Mouse (Mus musculus) effector memory CD4-positive, alpha-beta T cell, adult 7 months (primary cell): Measurements from ENCODE around the gene Gm853. TPM values are rescaled to one million over a fixed set of nuclear protein-coding genes. Genes with fewer than 3 reads are reported as not detected.

Source experiments
- polyA plus RNA-seq: library from polyadenylated mRNA; unstranded; fragments of 100-300 nt; shearing (Covaris generic); gene quantifications from one replicate; pipeline ENCODE4 v1.2.1, GENCODE M21; 2017

Gm853 gene
- not detected for polyA plus RNA-seq

DNA sequence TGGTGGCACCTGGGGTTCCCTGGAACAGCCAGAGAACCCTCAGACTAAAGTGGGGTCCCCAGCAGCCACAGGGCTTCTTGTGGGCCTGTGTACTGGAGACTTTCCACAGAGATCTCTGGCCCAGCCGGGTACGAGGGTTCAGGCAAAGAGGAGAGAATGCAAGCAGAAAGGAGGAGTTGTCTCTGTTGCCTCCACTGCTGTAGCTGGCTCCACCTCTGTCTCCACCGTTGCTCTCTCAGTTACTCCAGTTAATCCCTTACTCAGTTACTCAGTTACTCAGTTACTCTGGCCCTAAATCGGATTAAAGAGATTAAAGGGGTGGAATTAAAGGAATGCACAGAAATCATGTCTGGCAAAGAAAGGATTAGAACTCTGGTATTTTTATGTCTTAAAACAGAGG lies at the start of gene Gm853:
Gene Gm853, minus strand, starts transcription at position 223 of the 400 bp plus-strand sequence.

DNA sequence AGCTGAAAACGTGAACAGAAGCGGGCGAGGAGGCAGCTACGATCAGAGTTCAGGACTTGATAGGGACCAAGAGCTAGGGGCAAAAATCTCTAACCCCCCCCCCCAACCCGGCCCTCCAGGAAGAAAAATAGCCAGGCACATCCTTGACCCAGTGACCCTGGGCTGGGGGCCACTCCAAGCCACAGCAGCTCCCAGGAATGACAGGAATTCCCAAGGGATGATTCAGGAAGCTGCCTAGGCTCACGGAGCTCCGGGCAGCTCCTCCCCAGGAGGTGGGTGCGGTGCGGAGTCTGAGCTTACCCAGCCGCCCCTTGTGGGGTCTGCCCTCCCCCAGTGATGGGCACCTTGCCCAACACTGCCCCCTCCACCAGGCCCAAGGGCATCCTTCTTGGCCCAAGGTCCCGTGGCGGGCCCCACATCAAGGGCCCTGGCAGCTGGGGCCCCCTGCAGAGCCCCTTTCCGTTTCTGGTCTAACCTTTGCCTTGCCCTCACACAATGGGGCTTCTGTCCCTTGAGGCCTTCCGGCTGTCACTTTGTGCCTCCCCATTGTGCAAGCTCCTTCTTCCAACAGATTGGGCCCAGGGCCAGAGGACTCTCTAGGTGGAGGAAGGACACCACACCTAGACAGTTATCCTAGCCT lies 47.0 kb downstream of the Gm853 start, which contains the start of gene Tinagl1:
Gene Tinagl1, minus strand, starts transcription at position 51 of the 640 bp plus-strand sequence.

Other genes starting within 250 kb of the Gm853 start
- not detected for gene Adgrb2, start 237.5 kb downstream of the Gm853 start, polyA plus RNA-seq
- not detected for gene Col16a1, start 174.6 kb downstream of the Gm853 start, polyA plus RNA-seq
- gene Pef1, start 119.8 kb downstream of the Gm853 start, polyA plus RNA-seq: 43.4 TPM
- not detected for gene Hcrtr1, start 83.0 kb downstream of the Gm853 start, polyA plus RNA-seq
- gene Tinagl1, start 47.3 kb downstream of the Gm853 start, polyA plus RNA-seq: not detected
- gene Serinc2, start 56.8 kb upstream of the Gm853 start, polyA plus RNA-seq: not detected
- 0.90 TPM for gene Fabp3, start 86.2 kb upstream of the Gm853 start, polyA plus RNA-seq
- gene Gm10570, start 86.3 kb upstream of the Gm853 start, polyA plus RNA-seq: not detected
- 45.4 TPM for gene Zcchc17, start 137.5 kb upstream of the Gm853 start, polyA plus RNA-seq
- gene Snrnp40, start 137.7 kb upstream of the Gm853 start, polyA plus RNA-seq: 81.0 TPM